Mouse (Mus musculus): ENCODE measurements around the gene Pdss2. TPM values are rescaled to one million over a fixed set of nuclear protein-coding genes. Genes with fewer than 3 reads are reported as not detected.
"Not testable (repeated sequence)": the region's sequence is repeated elsewhere in the genome, so short reads cannot be mapped to it uniquely, and the experiment has no call there.

The Pdss2 gene
- polyA plus RNA-seq, 2 experiments, result 4.4 to 4.7 TPM

- Histone ChIP-seq H3K4me3 (ENCODE audit: insufficient read depth in 1 of 2, low read depth in 2 of 2, low read length in 2 of 2) (no peak overlapping the region), H3K9ac (replicated peaks) (no peak overlapping the region), H3K4me1 (replicated peaks; ENCODE audit: control insufficient read depth in 2 of 2, insufficient read depth in 2 of 2, low read length in 1 of 2) (0 out of 4 replicates have a peak, but pooled peaks cover 0 to 2% of the 10 kb centered on the region in 2 experiments), H3K9me3 (ENCODE audit: control insufficient read depth, low read length) (no peaks in the 10 kb centered on the region), H3K27me3 (ENCODE audit: control insufficient read depth, insufficient read depth, low read length) (no peaks in the 10 kb centered on the region), H3K36me3 (replicated peaks; ENCODE audit: control insufficient read depth, insufficient read depth, low read depth) (no peaks in the 10 kb centered on the region), H3K4me2 (ENCODE audit: low read depth) (no peak overlapping the region), H3K27ac (no peak overlapping the region)
- ATAC-seq (ENCODE audit: insufficient read depth) (no peak), DNase-seq (ENCODE audit: low read depth in 3 of 3, low spot score in 3 of 3) (no peak)
- TF ChIP-seq EP300 (IDR thresholded peaks at IDR 0.05; ENCODE audit: low read depth) (no peak), CTCF (IDR thresholded peaks at IDR 0.05; ENCODE audit: low read depth) (no peak)
- WGBS (ENCODE audit: insufficient replicate concordance), result 75% methylated on average over 7 of the region's 7 CpGs
These were observed 178.5 kb downstream of the Pdss2 start for GRCm38 (mm10) chr10:43399596-43400316.

- Histone ChIP-seq H3K4me2 (ENCODE audit: low read depth) (no peak overlapping the region), H3K9ac (replicated peaks) (no peak overlapping the region), H3K27ac (no peak overlapping the region), H3K4me1 (replicated peaks; ENCODE audit: control insufficient read depth in 2 of 2, insufficient read depth in 2 of 2, low read length in 1 of 2) (no peaks in the 10 kb centered on the region), H3K36me3 (replicated peaks; ENCODE audit: control insufficient read depth, insufficient read depth, low read depth) (no peaks in the 10 kb centered on the region), H3K4me3 (ENCODE audit: insufficient read depth in 1 of 2, low read depth in 2 of 2, low read length in 2 of 2) (no peak overlapping the region), H3K9me3 (ENCODE audit: control insufficient read depth, low read length) (no peaks in the 10 kb centered on the region), H3K27me3 (ENCODE audit: control insufficient read depth, insufficient read depth, low read length) (no peaks in the 10 kb centered on the region)
- no peak for TF ChIP-seq CTCF (IDR thresholded peaks at IDR 0.05; ENCODE audit: low read depth)
- no peak for TF ChIP-seq EP300 (IDR thresholded peaks at IDR 0.05; ENCODE audit: low read depth)
- WGBS (ENCODE audit: insufficient replicate concordance), result 48% methylated on average over 1 of the region's 1 CpGs
- ATAC-seq (ENCODE audit: insufficient read depth), result no peak
- DNase-seq (ENCODE audit: low read depth in 3 of 3, low spot score in 3 of 3), result no peak
These were observed 184.8 kb downstream of the Pdss2 start for GRCm38 (mm10) chr10:43406107-43406506.

GRCm38 (mm10) chr10:43406885-43407284, 185.6 kb downstream of the Pdss2 start:
- 78% methylated on average over 12 of the region's 12 CpGs for WGBS (ENCODE audit: insufficient replicate concordance)
- Histone ChIP-seq H3K4me2 (ENCODE audit: low read depth) (no peak overlapping the region), H3K4me1 (replicated peaks; ENCODE audit: control insufficient read depth in 2 of 2, insufficient read depth in 2 of 2, low read length in 1 of 2) (no peaks in the 10 kb centered on the region), H3K27me3 (ENCODE audit: control insufficient read depth, insufficient read depth, low read length) (no peaks in the 10 kb centered on the region), H3K4me3 (ENCODE audit: insufficient read depth in 1 of 2, low read depth in 2 of 2, low read length in 2 of 2) (no peak overlapping the region), H3K9me3 (ENCODE audit: control insufficient read depth, low read length) (no peaks in the 10 kb centered on the region), H3K36me3 (replicated peaks; ENCODE audit: control insufficient read depth, insufficient read depth, low read depth) (no peaks in the 10 kb centered on the region), H3K9ac (replicated peaks) (no peak overlapping the region), H3K27ac (no peak overlapping the region)
- TF ChIP-seq EP300 (IDR thresholded peaks at IDR 0.05; ENCODE audit: low read depth), result no peak
- TF ChIP-seq CTCF (IDR thresholded peaks at IDR 0.05; ENCODE audit: low read depth), result no peak
- DNase-seq (ENCODE audit: low read depth in 3 of 3, low spot score in 3 of 3), result no peak
- no peak for ATAC-seq (ENCODE audit: insufficient read depth)

GRCm38 (mm10) chr10:43409506-43410230, 188.4 kb downstream of the Pdss2 start:
- H3K27me3 ChIP-seq (ENCODE audit: control insufficient read depth, insufficient read depth, low read length), result no peaks in the 10 kb centered on the region
- no peaks in the 10 kb centered on the region for H3K36me3 ChIP-seq (replicated peaks; ENCODE audit: control insufficient read depth, insufficient read depth, low read depth)
- no peak overlapping the region for H3K27ac ChIP-seq
- ATAC-seq (ENCODE audit: insufficient read depth) (no peak), DNase-seq (ENCODE audit: low read depth in 3 of 3, low spot score in 3 of 3) (no peak)
- no peak overlapping the region for H3K4me2 ChIP-seq (ENCODE audit: low read depth)
- TF ChIP-seq CTCF (IDR thresholded peaks at IDR 0.05; ENCODE audit: low read depth), result no peak
- TF ChIP-seq EP300 (IDR thresholded peaks at IDR 0.05; ENCODE audit: low read depth), result no peak
- no peak overlapping the region for H3K9ac ChIP-seq (replicated peaks)
- 61% methylated on average over 10 of the region's 10 CpGs for WGBS (ENCODE audit: insufficient replicate concordance)
- no peaks in the 10 kb centered on the region for H3K9me3 ChIP-seq (ENCODE audit: control insufficient read depth, low read length)
- H3K4me1 ChIP-seq (replicated peaks; ENCODE audit: control insufficient read depth in 2 of 2, insufficient read depth in 2 of 2, low read length in 1 of 2), result no peaks in the 10 kb centered on the region
- no peak overlapping the region for H3K4me3 ChIP-seq (ENCODE audit: insufficient read depth in 1 of 2, low read depth in 2 of 2, low read length in 2 of 2)

- not testable (repeated sequence) for H3K36me3 ChIP-seq (replicated peaks; ENCODE audit: control insufficient read depth, insufficient read depth, low read depth); H3K4me3 ChIP-seq (ENCODE audit: insufficient read depth in 1 of 2, low read depth in 2 of 2, low read length in 2 of 2); ATAC-seq (ENCODE audit: insufficient read depth); H3K9me3 ChIP-seq (ENCODE audit: control insufficient read depth, low read length); H3K4me1 ChIP-seq (replicated peaks; ENCODE audit: control insufficient read depth in 2 of 2, insufficient read depth in 2 of 2, low read length in 1 of 2); H3K27me3 ChIP-seq (ENCODE audit: control insufficient read depth, insufficient read depth, low read length); DNase-seq (ENCODE audit: low read depth in 3 of 3, low spot score in 3 of 3); H3K4me2 ChIP-seq (ENCODE audit: low read depth); H3K9ac ChIP-seq (replicated peaks); H3K27ac ChIP-seq
- WGBS (ENCODE audit: insufficient replicate concordance), result 85% methylated on average over 3 of the region's 3 CpGs
These were observed 189.9 kb downstream of the Pdss2 start for GRCm38 (mm10) chr10:43411164-43411563.

All from liver, embryonic 14.5 days (tissue).